8 mouse cellular contexts compared by ENCODE assay signal in the genomic region with DNA sequence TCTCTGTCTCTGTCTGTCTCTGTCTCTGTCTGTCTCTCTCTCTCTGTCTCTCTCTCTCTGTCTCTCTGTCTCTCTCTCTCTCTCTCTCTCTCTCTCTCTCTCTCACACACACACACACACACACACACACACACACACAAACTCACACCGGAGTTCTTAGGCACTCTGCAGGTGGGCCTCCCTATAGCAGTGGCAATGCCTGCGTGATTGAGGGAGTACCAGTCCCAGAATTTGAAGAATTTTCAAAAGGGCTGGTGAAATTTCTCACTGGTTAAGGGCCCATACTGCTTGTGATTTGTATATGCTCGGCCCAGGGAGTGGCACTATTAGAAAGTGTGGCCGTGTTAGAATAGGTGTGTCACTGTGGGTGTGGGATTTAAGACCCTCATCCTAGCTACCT. TPM values are rescaled to one million over a fixed set of nuclear protein-coding genes. Genes with fewer than 3 reads are reported as not detected.
DNase-seq lines count a peak whose midpoint lies in the region; ATAC-seq and TF ChIP-seq lines count a peak whose summit lies in the region.
"Not testable (repeated sequence)": the region's sequence is repeated elsewhere in the genome, so short reads cannot be mapped to it uniquely, and the experiment has no call there.

No protein-coding gene starts in this region.

- peak overlapping the region; percentile 72 for H3K4me2 ChIP-seq in forebrain, postnatal 0 days (ENCODE audit: low read depth)
- peak overlapping the region; percentile 69 for H3K4me2 ChIP-seq in hindbrain, embryonic 13.5 days
- H3K4me2 ChIP-seq in kidney, postnatal 0 days (ENCODE audit: low read length): peak overlapping the region; percentile 87
- H3K4me2 ChIP-seq in liver, embryonic 16.5 days (ENCODE audit: low read depth, low read length): peak overlapping the region; percentile 59
- H3K4me2 ChIP-seq in midbrain, embryonic 16.5 days (ENCODE audit: low read length): peak overlapping the region; percentile 61
- peak overlapping the region; percentile 74 for H3K4me2 ChIP-seq in stomach, postnatal 0 days (replicated peaks; ENCODE audit: low read depth)

- not testable (repeated sequence) for TF ChIP-seq CTCF in forebrain, postnatal 0 days (IDR thresholded peaks at IDR 0.05; ENCODE audit: low read depth); kidney, postnatal 0 days (IDR thresholded peaks at IDR 0.05; ENCODE audit: low read depth); stomach, postnatal 0 days (IDR thresholded peaks at IDR 0.05; ENCODE audit: low read depth)

- H3K27ac ChIP-seq in ES-E14 (ENCODE audit: insufficient read depth, low read depth, low read length, poor library complexity, severe bottlenecking); forebrain, postnatal 0 days (ENCODE audit: low read depth, low read length); hindbrain, embryonic 13.5 days; kidney, postnatal 0 days; midbrain, embryonic 16.5 days (ENCODE audit: low read length); stomach, postnatal 0 days (replicated peaks): not testable (repeated sequence)
- peak overlapping the region; percentile 80 for H3K27ac ChIP-seq in embryonic facial prominence, embryonic 10.5 days (replicated peaks)
- peak overlapping the region; percentile 88; the same call in 1 of the 2 replicates for H3K27ac ChIP-seq in liver, embryonic 16.5 days (ENCODE audit: low read length)

- not testable (repeated sequence) for H3K4me1 ChIP-seq in ES-E14 (ENCODE audit: control insufficient read depth in 2 of 2, insufficient read depth in 2 of 2, low read length in 2 of 2, poor library complexity in 1 of 2); forebrain, postnatal 0 days (ENCODE audit: insufficient read depth); kidney, postnatal 0 days (replicated peaks; ENCODE audit: insufficient read depth, low read length); midbrain, embryonic 16.5 days (ENCODE audit: control insufficient read depth, insufficient read depth, low read length); stomach, postnatal 0 days (replicated peaks; ENCODE audit: control insufficient read depth, insufficient read depth)
- peaks cover 12% of the 10 kb centered on the region; the same call in 1 of the 2 replicates for H3K4me1 ChIP-seq in embryonic facial prominence, embryonic 10.5 days
- H3K4me1 ChIP-seq in hindbrain, embryonic 13.5 days (replicated peaks): peaks cover 15% of the 10 kb centered on the region
- peaks cover 11% of the 10 kb centered on the region for H3K4me1 ChIP-seq in liver, embryonic 16.5 days (ENCODE audit: control insufficient read depth, low read depth, low read length)

- 0 out of 2 replicates have a peak, but pooled peaks cover 11% of the 10 kb centered on the region for H3K27me3 ChIP-seq in embryonic facial prominence, embryonic 10.5 days (replicated peaks; ENCODE audit: low read depth, poor library complexity, severe bottlenecking)
- not testable (repeated sequence) for H3K27me3 ChIP-seq in forebrain, postnatal 0 days (ENCODE audit: insufficient read depth, low read length); hindbrain, embryonic 13.5 days; kidney, postnatal 0 days (ENCODE audit: insufficient read depth, low read length); liver, embryonic 16.5 days (ENCODE audit: control insufficient read depth, insufficient read depth, low read depth, low read length); midbrain, embryonic 16.5 days (ENCODE audit: control insufficient read depth, insufficient read depth, low read depth, low read length); stomach, postnatal 0 days (ENCODE audit: control insufficient read depth, insufficient read depth, low read length)

- H3K4me3 ChIP-seq in ES-E14 (ENCODE audit: insufficient read depth in 1 of 2, low read depth in 1 of 2, low read length in 2 of 2, poor library complexity in 1 of 2, severe bottlenecking in 1 of 2): peak overlapping the region; percentile 47 to 96; a peak in 3 of 4 replicates
- H3K4me3 ChIP-seq in embryonic facial prominence, embryonic 10.5 days: peak overlapping the region; percentile 69
- H3K4me3 ChIP-seq in forebrain, postnatal 0 days (ENCODE audit: low read depth, low read length): peak overlapping the region; percentile 54
- peak overlapping the region; percentile 65 for H3K4me3 ChIP-seq in hindbrain, embryonic 13.5 days
- peak overlapping the region; percentile 56 for H3K4me3 ChIP-seq in kidney, postnatal 0 days (replicated peaks; ENCODE audit: low read depth, low read length)
- H3K4me3 ChIP-seq in liver, embryonic 16.5 days (ENCODE audit: low read depth, low read length): peak overlapping the region; percentile 61
- peak overlapping the region; percentile 66 for H3K4me3 ChIP-seq in midbrain, embryonic 16.5 days (ENCODE audit: low read depth, low read length)
- H3K4me3 ChIP-seq in stomach, postnatal 0 days (ENCODE audit: low read depth, low read length): peak overlapping the region; percentile 65

- 56% methylated on average over 4 of the region's 4 CpGs for WGBS in embryonic facial prominence, embryonic 10.5 days
- 48% methylated on average over 4 of the region's 4 CpGs for WGBS in forebrain, postnatal 0 days
- WGBS in hindbrain, embryonic 13.5 days: 59% methylated on average over 4 of the region's 4 CpGs
- 53% methylated on average over 4 of the region's 4 CpGs for WGBS in kidney, postnatal 0 days
- 27% methylated on average over 4 of the region's 4 CpGs for WGBS in liver, embryonic 16.5 days (ENCODE audit: insufficient replicate concordance)
- WGBS in midbrain, embryonic 16.5 days: 51% methylated on average over 4 of the region's 4 CpGs
- WGBS in stomach, postnatal 0 days: 49% methylated on average over 4 of the region's 4 CpGs

- in situ Hi-C loops in ES-E14 (cut with MboI; ENCODE audit: low sequenced_read_pairs in 2 of 2, unreplicated experiment in 2 of 2): not testable (repeated sequence)

- ATAC-seq in forebrain, postnatal 0 days; kidney, postnatal 0 days (replicated peaks; ENCODE audit: low FRiP score, low read depth); liver, embryonic 16.5 days (ENCODE audit: low read depth); stomach, postnatal 0 days (ENCODE audit: low FRiP score, low TSS enrichment): not testable (repeated sequence)
- ATAC-seq in hindbrain, embryonic 13.5 days (ENCODE audit: low FRiP score): peak; percentile 47
- ATAC-seq in midbrain, embryonic 16.5 days: peak; percentile 57; the same call in 1 of the 2 replicates

- H3K9ac ChIP-seq in ES-E14 (ENCODE audit: insufficient read depth, low read depth, low read length, poor library complexity, severe bottlenecking): not testable (repeated sequence)
- H3K9ac ChIP-seq in forebrain, postnatal 0 days: peak overlapping the region; percentile 68
- peak overlapping the region; percentile 82 for H3K9ac ChIP-seq in hindbrain, embryonic 13.5 days
- H3K9ac ChIP-seq in kidney, postnatal 0 days (ENCODE audit: low read depth, low read length): peak overlapping the region; percentile 63
- peak overlapping the region; percentile 49 for H3K9ac ChIP-seq in liver, embryonic 16.5 days (ENCODE audit: low read depth, low read length)
- peak overlapping the region; percentile 79; the same call in 1 of the 2 replicates for H3K9ac ChIP-seq in midbrain, embryonic 16.5 days (ENCODE audit: low read depth, low read length)
- peak overlapping the region; percentile 66; the same call in 1 of the 2 replicates for H3K9ac ChIP-seq in stomach, postnatal 0 days (ENCODE audit: low read length)

- not testable (repeated sequence) for H3K9me3 ChIP-seq in ES-E14 (ENCODE audit: control insufficient read depth, insufficient read depth, low read depth, low read length); embryonic facial prominence, embryonic 10.5 days; forebrain, postnatal 0 days (ENCODE audit: low read length); hindbrain, embryonic 13.5 days; kidney, postnatal 0 days (replicated peaks; ENCODE audit: low read length); liver, embryonic 16.5 days (replicated peaks; ENCODE audit: control insufficient read depth, low read length); midbrain, embryonic 16.5 days (replicated peaks; ENCODE audit: control insufficient read depth, low read length, poor library complexity, severe bottlenecking); stomach, postnatal 0 days (ENCODE audit: control insufficient read depth, low read length)

- H3K36me3 ChIP-seq in ES-E14 (ENCODE audit: control insufficient read depth, insufficient read depth, low read length, poor library complexity, severe bottlenecking); embryonic facial prominence, embryonic 10.5 days (replicated peaks); forebrain, postnatal 0 days (ENCODE audit: insufficient read depth); liver, embryonic 16.5 days (ENCODE audit: control insufficient read depth, insufficient read depth); midbrain, embryonic 16.5 days (ENCODE audit: control insufficient read depth, insufficient read depth, low read length); stomach, postnatal 0 days (ENCODE audit: control insufficient read depth, insufficient read depth, low read length): not testable (repeated sequence)
- H3K36me3 ChIP-seq in hindbrain, embryonic 13.5 days: peaks cover 10% of the 10 kb centered on the region
- H3K36me3 ChIP-seq in kidney, postnatal 0 days (ENCODE audit: insufficient read depth, low read length): peaks cover 13% of the 10 kb centered on the region

- TF ChIP-seq EP300 in stomach, postnatal 0 days (optimal IDR thresholded peaks at IDR 0.05): not testable (repeated sequence)

- DNase-seq in ES-E14 (ENCODE audit: low read depth, low spot score); embryonic facial prominence, embryonic 10.5 days (ENCODE audit: low spot score); kidney, postnatal 0 days (ENCODE audit: low spot score); stomach, postnatal 0 days (ENCODE audit: low spot score): not testable (repeated sequence)
- peak; percentile 8 for DNase-seq in forebrain, postnatal 0 days

RNA-seq across cellular contexts. Expression of a gene that starts 2.2 kb away (rescaled TPM):
- 11.6 and 13.2 TPM in 2 replicates for total RNA-seq in ES-E14 (2012; rRNA removed)
- polyA plus RNA-seq in embryonic facial prominence, embryonic 10.5 days (2016; fragmentation: Nextera tagmentation; extraction: Ambion mirVana): 27.0 and 27.1 TPM in 2 replicates
- 11.3 and 12.5 TPM in 2 replicates for total RNA-seq in forebrain, postnatal 0 days (2014; rRNA removed)
- polyA plus RNA-seq in forebrain, postnatal 0 days (2015; fragmentation: Nextera tagmentation; extraction: Ambion mirVana): 42.5 and 45.7 TPM in 2 replicates
- polyA plus RNA-seq in hindbrain, embryonic 13.5 days (2015; fragmentation: Nextera tagmentation; extraction: Ambion mirVana): 33.3 and 35.5 TPM in 2 replicates
- 191 and 212 TPM in 2 replicates for polyA plus RNA-seq in kidney, postnatal 0 days (2015; fragmentation: Nextera tagmentation; extraction: Ambion mirVana)
- polyA plus RNA-seq in liver, embryonic 16.5 days (2015; fragmentation: Nextera tagmentation; extraction: Ambion mirVana): 47.7 and 53.7 TPM in 2 replicates
- 45.7 and 55.2 TPM in 2 replicates for polyA plus RNA-seq in midbrain, embryonic 16.5 days (2015; fragmentation: Nextera tagmentation; extraction: Ambion mirVana)
- polyA plus RNA-seq in stomach, postnatal 0 days (2015; fragmentation: Nextera tagmentation; extraction: Ambion mirVana): 97.3 and 100 TPM in 2 replicates

RNA-seq across cellular contexts. Expression of a gene that starts 27.3 kb away (rescaled TPM):
- 2.1 and 2.2 TPM in 2 replicates for total RNA-seq in ES-E14 (2012; rRNA removed)
- polyA plus RNA-seq in embryonic facial prominence, embryonic 10.5 days (2016; fragmentation: Nextera tagmentation; extraction: Ambion mirVana): 16.8 and 18.3 TPM in 2 replicates
- 6.9 and 10.5 TPM in 2 replicates for total RNA-seq in forebrain, postnatal 0 days (2014; rRNA removed)
- polyA plus RNA-seq in forebrain, postnatal 0 days (2015; fragmentation: Nextera tagmentation; extraction: Ambion mirVana): 4.4 and 8.1 TPM in 2 replicates
- 6.2 and 7.8 TPM in 2 replicates for polyA plus RNA-seq in hindbrain, embryonic 13.5 days (2015; fragmentation: Nextera tagmentation; extraction: Ambion mirVana)
- 23.7 and 26.4 TPM in 2 replicates for polyA plus RNA-seq in kidney, postnatal 0 days (2015; fragmentation: Nextera tagmentation; extraction: Ambion mirVana)
- polyA plus RNA-seq in liver, embryonic 16.5 days (2015; fragmentation: Nextera tagmentation; extraction: Ambion mirVana): 3.4 and 3.5 TPM in 2 replicates
- polyA plus RNA-seq in midbrain, embryonic 16.5 days (2015; fragmentation: Nextera tagmentation; extraction: Ambion mirVana): 7.0 and 7.4 TPM in 2 replicates
- polyA plus RNA-seq in stomach, postnatal 0 days (2015; fragmentation: Nextera tagmentation; extraction: Ambion mirVana): 16.8 and 19.6 TPM in 2 replicates

RNA-seq across cellular contexts. Expression of a gene that starts 51.2 kb away (rescaled TPM):
- total RNA-seq in ES-E14 (2012; rRNA removed): 14.4 and 15.1 TPM in 2 replicates
- polyA plus RNA-seq in embryonic facial prominence, embryonic 10.5 days (2016; fragmentation: Nextera tagmentation; extraction: Ambion mirVana): 5.2 and 6.1 TPM in 2 replicates
- 4.1 and 6.0 TPM in 2 replicates for total RNA-seq in forebrain, postnatal 0 days (2014; rRNA removed)
- 2.0 and 2.2 TPM in 2 replicates for polyA plus RNA-seq in forebrain, postnatal 0 days (2015; fragmentation: Nextera tagmentation; extraction: Ambion mirVana)
- 2.0 and 2.1 TPM in 2 replicates for polyA plus RNA-seq in hindbrain, embryonic 13.5 days (2015; fragmentation: Nextera tagmentation; extraction: Ambion mirVana)
- polyA plus RNA-seq in kidney, postnatal 0 days (2015; fragmentation: Nextera tagmentation; extraction: Ambion mirVana): 4.9 and 5.6 TPM in 2 replicates
- polyA plus RNA-seq in liver, embryonic 16.5 days (2015; fragmentation: Nextera tagmentation; extraction: Ambion mirVana): 1.7 and 1.8 TPM in 2 replicates
- 1.1 and 1.4 TPM in 2 replicates for polyA plus RNA-seq in midbrain, embryonic 16.5 days (2015; fragmentation: Nextera tagmentation; extraction: Ambion mirVana)
- polyA plus RNA-seq in stomach, postnatal 0 days (2015; fragmentation: Nextera tagmentation; extraction: Ambion mirVana): 3.9 and 4.3 TPM in 2 replicates

RNA-seq across cellular contexts. Expression of a gene that starts 51.4 kb away (rescaled TPM):
- 14.8 and 17.5 TPM in 2 replicates for total RNA-seq in ES-E14 (2012; rRNA removed)
- polyA plus RNA-seq in embryonic facial prominence, embryonic 10.5 days (2016; fragmentation: Nextera tagmentation; extraction: Ambion mirVana): 16.3 and 19.8 TPM in 2 replicates
- total RNA-seq in forebrain, postnatal 0 days (2014; rRNA removed): 41.5 and 41.7 TPM in 2 replicates
- 31.6 and 33.8 TPM in 2 replicates for polyA plus RNA-seq in forebrain, postnatal 0 days (2015; fragmentation: Nextera tagmentation; extraction: Ambion mirVana)
- polyA plus RNA-seq in hindbrain, embryonic 13.5 days (2015; fragmentation: Nextera tagmentation; extraction: Ambion mirVana): 24.7 and 25.9 TPM in 2 replicates
- 31.3 and 31.4 TPM in 2 replicates for polyA plus RNA-seq in kidney, postnatal 0 days (2015; fragmentation: Nextera tagmentation; extraction: Ambion mirVana)
- 9.5 and 9.8 TPM in 2 replicates for polyA plus RNA-seq in liver, embryonic 16.5 days (2015; fragmentation: Nextera tagmentation; extraction: Ambion mirVana)
- polyA plus RNA-seq in midbrain, embryonic 16.5 days (2015; fragmentation: Nextera tagmentation; extraction: Ambion mirVana): 29.5 and 34.2 TPM in 2 replicates
- polyA plus RNA-seq in stomach, postnatal 0 days (2015; fragmentation: Nextera tagmentation; extraction: Ambion mirVana): 20.8 and 22.2 TPM in 2 replicates
